Mouse (Mus musculus): ENCODE measurements around the gene Havcr2. TPM values are rescaled to one million over a fixed set of nuclear protein-coding genes. Genes with fewer than 3 reads are reported as not detected.
"Not testable (repeated sequence)": the region's sequence is repeated elsewhere in the genome, so short reads cannot be mapped to it uniquely, and the experiment has no call there.

The Havcr2 gene
- 1 to 10 TPM in 1 of 2 experiments, under 1 TPM in 1; 0.75 to 1.4 TPM for total RNA-seq (2021)
- long read RNA-seq, partial matches to known transcripts, result 0 of 9 reads
- long read RNA-seq, other reads (novel, unspliced or antisense), result 9 of 9 reads

- no peak for DNase-seq (ENCODE audit: low spot score in 2 of 2)
Observed at GRCm38 (mm10) chr11:46454453-46455045, at the start of gene Havcr2. TSS of gene Havcr2 (plus strand) at chr11:46454935.

GRCm38 (mm10) chr11:46404986-46405385 is 49.7 kb upstream of the Havcr2 start:
- DNase-seq (ENCODE audit: low spot score in 2 of 2), result no peak

GRCm38 (mm10) chr11:46406721-46407120 is 48.0 kb upstream of the Havcr2 start:
- no peak for DNase-seq (ENCODE audit: low spot score in 2 of 2)

GRCm38 (mm10) chr11:46410018-46410563 is 44.6 kb upstream of the Havcr2 start:
- no peak for DNase-seq (ENCODE audit: low spot score in 2 of 2)

GRCm38 (mm10) chr11:46418438-46418837 is 36.3 kb upstream of the Havcr2 start:
- DNase-seq (ENCODE audit: low spot score in 2 of 2), result no peak

- DNase-seq (ENCODE audit: low spot score in 2 of 2), result no peak
Observed at GRCm38 (mm10) chr11:46418860-46419259, 35.9 kb upstream of the Havcr2 start.

GRCm38 (mm10) chr11:46421086-46421888 is 33.4 kb upstream of the Havcr2 start:
- DNase-seq (ENCODE audit: low spot score in 2 of 2), result no peak

- not testable (repeated sequence) for DNase-seq (ENCODE audit: low spot score in 2 of 2)
Observed at GRCm38 (mm10) chr11:46428131-46428530, 26.6 kb upstream of the Havcr2 start.

- no peak for DNase-seq (ENCODE audit: low spot score in 2 of 2)
Observed at GRCm38 (mm10) chr11:46430123-46430522, 24.6 kb upstream of the Havcr2 start.

GRCm38 (mm10) chr11:46431129-46431528 is 23.6 kb upstream of the Havcr2 start:
- DNase-seq (ENCODE audit: low spot score in 2 of 2), result peak; percentile 84 to 85

- no peak for DNase-seq (ENCODE audit: low spot score in 2 of 2)
Observed at GRCm38 (mm10) chr11:46435363-46435762, 19.4 kb upstream of the Havcr2 start.

GRCm38 (mm10) chr11:46436760-46437458 is 17.8 kb upstream of the Havcr2 start, which contains the start of gene Med7:
TSS of gene Med7 (plus strand) at chr11:46436925.
- DNase-seq (ENCODE audit: low spot score in 2 of 2), result peak; percentile 87 to 91

GRCm38 (mm10) chr11:46437459-46438000 is 17.2 kb upstream of the Havcr2 start:
- DNase-seq (ENCODE audit: low spot score in 2 of 2), result peak in 1 of 2 experiments; percentile 19

- no peak for DNase-seq (ENCODE audit: low spot score in 2 of 2)
Observed at GRCm38 (mm10) chr11:46439005-46439543, 15.7 kb upstream of the Havcr2 start.

GRCm38 (mm10) chr11:46441774-46442173 is 13.0 kb upstream of the Havcr2 start:
- DNase-seq (ENCODE audit: low spot score in 2 of 2), result no peak

GRCm38 (mm10) chr11:46443152-46443551 is 11.6 kb upstream of the Havcr2 start:
- no peak for DNase-seq (ENCODE audit: low spot score in 2 of 2)

- DNase-seq (ENCODE audit: low spot score in 2 of 2), result no peak
Observed at GRCm38 (mm10) chr11:46443979-46444378, 10.8 kb upstream of the Havcr2 start.

GRCm38 (mm10) chr11:46446150-46446549 is 8.6 kb upstream of the Havcr2 start:
- no peak for DNase-seq (ENCODE audit: low spot score in 2 of 2)

GRCm38 (mm10) chr11:46447644-46448484 is 6.9 kb upstream of the Havcr2 start:
- DNase-seq (ENCODE audit: low spot score in 2 of 2), result no peak

Measured in layer of hippocampus, postnatal 10 days (tissue).